Mouse (Mus musculus) hindbrain, postnatal 0 days (tissue): ENCODE measurements around the gene Selp. TPM values are rescaled to one million over a fixed set of nuclear protein-coding genes. Genes with fewer than 3 reads are reported as not detected.

ENCODE experiments used
- ATAC-seq: fragments of 200-750 bp; cut with Nextera tagmentation; 2 replicates; pipeline ENCODE4 v1.8.0; 2017; ENCODE audit warnings: mild to moderate bottlenecking, moderate TSS enrichment, moderate library complexity
- DNase-seq: peaks from one replicate; pipeline ENCODE4 v3.0.0-alpha.2; 2015; ENCODE audit warnings: low spot score
- H3K27ac ChIP-seq: fragments of 300-500 bp; sonication (generic); 2 replicates; pipeline ENCODE4 v1.5.1; 2014; ENCODE audit warnings: mild to moderate bottlenecking
- H3K27me3 ChIP-seq: fragments of 300-500 bp; sonication (generic); 2 replicates; pipeline ENCODE4 v1.6.1; 2014; ENCODE audit warnings: low read length, mixed read lengths; ENCODE audit not compliant: insufficient read depth
- H3K36me3 ChIP-seq: fragments of 300-500 bp; sonication (generic); 2 replicates; pipeline ENCODE4 v1.6.1; 2014; ENCODE audit warnings: low read length, mixed read lengths; ENCODE audit not compliant: insufficient read depth
- H3K4me1 ChIP-seq: fragments of 300-500 bp; sonication (generic); 2 replicates; pipeline ENCODE4 v1.6.1; 2014; ENCODE audit warnings: antibody characterized with exemption, low read length, mixed read lengths; ENCODE audit not compliant: insufficient read depth
- H3K4me2 ChIP-seq: fragments of 300-500 bp; sonication (generic); 2 replicates; pipeline ENCODE4 v1.6.1; 2014; ENCODE audit warnings: low read depth, mild to moderate bottlenecking, low read length, moderate library complexity, mixed read lengths
- H3K4me3 ChIP-seq: fragments of 300-500 bp; sonication (generic); 2 replicates; pipeline ENCODE4 v1.5.1; 2014; ENCODE audit warnings: low read length
- H3K9ac ChIP-seq: fragments of 300-500 bp; sonication (generic); replicated peaks from 2 replicates; pipeline ENCODE4 v1.6.1; 2014; ENCODE audit warnings: mild to moderate bottlenecking, low read length, moderate library complexity, mixed read lengths
- H3K9me3 ChIP-seq: fragments of 300-500 bp; sonication (generic); 2 replicates; pipeline ENCODE4 v1.6.1; 2016; ENCODE audit warnings: low read length, mixed read lengths
- CTCF ChIP-seq: IDR thresholded peaks from 2 replicates; pipeline ENCODE4 v1.5.1; 2016; ENCODE audit warnings: antibody characterized with exemption, control low read depth, low read depth
- WGBS: fragments of 180-500 bp; shearing (Covaris S2); extraction: QIAGEN DNeasy Blood & Tissue Kit; methylation state at CpG from one replicate; pipeline ENCODE4 v1.1.7; 2014; 5-methylcytosine and 5-hydroxymethylcytosine counted together
- polyA plus RNA-seq: library from polyadenylated mRNA; unstranded; fragments of >200 nt; fragmentation: Nextera tagmentation; extraction: Ambion mirVana; gene quantifications from 2 replicates; pipeline ENCODE4 v1.2.1, GENCODE M21; 2015
- total RNA-seq: library from RNA; depleted of rRNA; stranded (reverse); fragments of >200 nt; gene quantifications from 2 replicates; pipeline ENCODE4 v1.2.3, GENCODE M21; 2014

Gene Selp
- total and polyA plus RNA-seq, 2 experiments from 2014 or later, result 0.18 TPM; not detected in 1

GRCm38 (mm10) chr1:164149083-164149482, 34.0 kb downstream of the Selp start:
- ATAC-seq, result no peak
- Histone ChIP-seq H3K9me3 (no peaks in the 10 kb centered on the region), H3K4me1 (no peaks in the 10 kb centered on the region), H3K27me3 (no peaks in the 10 kb centered on the region), H3K27ac (no peak overlapping the region), H3K4me3 (no peak overlapping the region), H3K9ac (no peak overlapping the region), H3K36me3 (no peaks in the 10 kb centered on the region), H3K4me2 (no peak overlapping the region)
- WGBS, result 94% methylated on average over 7 of the region's 7 CpGs
- TF ChIP-seq CTCF, result no peak
- no peak for DNase-seq

- Histone ChIP-seq H3K4me2 (no peak within 1 kb of the TSS), H3K9me3 (no peaks in the 10 kb centered on the region), H3K4me1 (no peaks in the 10 kb centered on the region), H3K9ac (no peak within 1 kb of the TSS; the same call in 1 of the 2 replicates), H3K36me3 (no peaks in the 10 kb centered on the region), H3K27ac (no peak within 1 kb of the TSS), H3K27me3 (no peaks in the 10 kb centered on the region), H3K4me3 (no peak within 1 kb of the TSS)
- WGBS, result 12% methylated on average over 16 of the region's 16 CpGs
- peak; percentile 6; the same call in 1 of the 2 replicates for TF ChIP-seq CTCF
- ATAC-seq (peak; percentile 32; the same call in 1 of the 2 replicates), DNase-seq (no peak)
These were observed 36.5 kb downstream of the Selp start, which contains the start of gene F5 for GRCm38 (mm10) chr1:164151387-164152088. Gene F5, plus strand, starts transcription at chr1:164151838.

- TF ChIP-seq CTCF, result no peak
- no peaks in the 10 kb centered on the region for H3K36me3 ChIP-seq
- WGBS, result 94% methylated on average over 5 of the region's 5 CpGs
These were observed 37.8 kb downstream of the Selp start for GRCm38 (mm10) chr1:164152836-164153235.

GRCm38 (mm10) chr1:164154983-164155382, 39.9 kb downstream of the Selp start:
- H3K9me3 ChIP-seq, result no peaks in the 10 kb centered on the region
- no peak for TF ChIP-seq CTCF
- no peak overlapping the region for H3K9ac ChIP-seq
- H3K36me3 ChIP-seq, result no peaks in the 10 kb centered on the region
- WGBS, result 83% methylated on average over 3 of the region's 3 CpGs
- H3K27me3 ChIP-seq, result no peaks in the 10 kb centered on the region
- no peak overlapping the region for H3K27ac ChIP-seq
- no peak overlapping the region for H3K4me2 ChIP-seq
- DNase-seq (no peak), ATAC-seq (no peak)
- H3K4me1 ChIP-seq, result no peaks in the 10 kb centered on the region
- no peak overlapping the region for H3K4me3 ChIP-seq

More at GRCm38 (mm10) chr1:164152836-164153235, 37.8 kb downstream of the Selp start:
- Histone ChIP-seq H3K27ac (no peak overlapping the region), H3K4me2 (no peak overlapping the region), H3K9me3 (no peaks in the 10 kb centered on the region), H3K4me3 (no peak overlapping the region), H3K9ac (no peak overlapping the region), H3K4me1 (no peaks in the 10 kb centered on the region), H3K27me3 (no peaks in the 10 kb centered on the region)
- DNase-seq, result no peak
- ATAC-seq, result no peak

- no peak for ATAC-seq
- DNase-seq, result no peak
- no peaks in the 10 kb centered on the region for H3K4me1 ChIP-seq
- no peaks in the 10 kb centered on the region for H3K9me3 ChIP-seq
- no peak for TF ChIP-seq CTCF
- H3K4me2 ChIP-seq, result no peak overlapping the region
- WGBS, result 67% methylated on average over 4 of the region's 4 CpGs
- no peak overlapping the region for H3K9ac ChIP-seq
- no peaks in the 10 kb centered on the region for H3K36me3 ChIP-seq
- no peak overlapping the region for H3K27ac ChIP-seq
- no peak overlapping the region for H3K4me3 ChIP-seq
- no peaks in the 10 kb centered on the region for H3K27me3 ChIP-seq
These were observed 43.5 kb downstream of the Selp start for GRCm38 (mm10) chr1:164158571-164158970.

- ATAC-seq (no peak), DNase-seq (no peak)
- WGBS, result 56% methylated on average over 2 of the region's 2 CpGs
- Histone ChIP-seq H3K4me2 (no peak overlapping the region), H3K4me1 (no peaks in the 10 kb centered on the region), H3K27ac (no peak overlapping the region), H3K9me3 (no peaks in the 10 kb centered on the region), H3K4me3 (no peak overlapping the region), H3K9ac (no peak overlapping the region), H3K36me3 (no peaks in the 10 kb centered on the region), H3K27me3 (no peaks in the 10 kb centered on the region)
- no peak for TF ChIP-seq CTCF
These were observed 44.7 kb downstream of the Selp start for GRCm38 (mm10) chr1:164159781-164160180.

GRCm38 (mm10) chr1:164162745-164163144, 47.7 kb downstream of the Selp start:
- Histone ChIP-seq H3K4me1 (no peaks in the 10 kb centered on the region), H3K4me3 (no peak overlapping the region), H3K36me3 (no peaks in the 10 kb centered on the region), H3K4me2 (no peak overlapping the region), H3K9me3 (no peaks in the 10 kb centered on the region), H3K27me3 (no peaks in the 10 kb centered on the region), H3K27ac (no peak overlapping the region), H3K9ac (no peak overlapping the region)
- no peak for DNase-seq
- 83% methylated on average over 5 of the region's 5 CpGs for WGBS
- no peak for TF ChIP-seq CTCF
- no peak for ATAC-seq
